In the genomic region with DNA sequence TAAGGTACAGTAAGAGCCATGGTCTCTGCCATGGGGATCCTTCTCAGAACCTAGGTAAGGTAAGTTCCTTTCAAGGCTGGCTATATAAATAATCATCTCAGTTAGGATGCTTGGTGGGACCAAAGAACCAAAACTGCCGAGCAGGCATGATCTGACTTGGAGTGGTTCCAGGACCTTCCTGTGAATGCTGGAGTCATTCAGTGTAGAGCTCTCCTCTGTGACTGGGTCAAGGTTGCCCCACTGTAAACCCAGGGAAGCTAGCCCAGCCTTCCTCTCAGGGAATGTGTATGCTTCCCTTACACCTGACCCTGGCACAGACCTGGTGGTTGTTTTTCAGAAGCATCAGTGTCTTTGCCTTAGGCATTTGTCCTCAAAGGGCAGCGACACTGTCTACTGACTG, we compare ENCODE assay signal across 21 mouse cellular contexts.
DNase-seq lines count a peak whose midpoint lies in the region; ATAC-seq lines count a peak whose summit lies in the region.
"Had no signal": no experiment of that assay in that cellular context is flagged by ENCODE, and none has a peak within 500 bp of the region (broad histone marks: within the 10 kb centered on the region; RNA-seq: fewer than 3 reads in every experiment).

No protein-coding gene starts in this region.

- H3K4me1 ChIP-seq in heart, embryonic 10.5 days = no peaks in the 10 kb centered on the region
- no peaks in the 10 kb centered on the region for H3K4me1 ChIP-seq in heart, embryonic 11.5 days (ENCODE audit: control insufficient read depth, insufficient read depth, low read length)
- H3K4me1 ChIP-seq: embryonic facial prominence, embryonic 10.5 days; embryonic facial prominence, embryonic 12.5 days; forebrain, embryonic 13.5 days; forebrain, embryonic 15.5 days had no signal

- peaks cover 6% of the 10 kb centered on the region; the same call in 1 of the 2 replicates for H3K27me3 ChIP-seq in heart, embryonic 10.5 days (ENCODE audit: insufficient read depth, poor library complexity, severe bottlenecking)
- no peaks in the 10 kb centered on the region for H3K27me3 ChIP-seq in heart, embryonic 11.5 days (ENCODE audit: control insufficient read depth, insufficient read depth, low read length)
- H3K27me3 ChIP-seq: embryonic facial prominence, embryonic 12.5 days; forebrain, embryonic 13.5 days; forebrain, embryonic 15.5 days had no signal

- no peaks in the 10 kb centered on the region for H3K36me3 ChIP-seq in heart, embryonic 10.5 days
- H3K36me3 ChIP-seq in heart, embryonic 11.5 days (ENCODE audit: control insufficient read depth, insufficient read depth, low read length) = no peaks in the 10 kb centered on the region
- H3K36me3 ChIP-seq: embryonic facial prominence, embryonic 10.5 days; embryonic facial prominence, embryonic 12.5 days; forebrain, embryonic 15.5 days; G1E had no signal

- peak; percentile 12 to 56 for DNase-seq in adrenal gland, adult (ENCODE audit: inconsistent age in 2 of 2, low spot score in 1 of 2)
- no peak for DNase-seq in adrenal gland, postnatal 10 days
- DNase-seq in adrenal gland, adult 8-10 months = peak; percentile 4
- DNase-seq in adrenal gland, adult 18-20 months (ENCODE audit: low spot score in 2 of 2) = no peak
- DNase-seq in heart, embryonic 10.5 days (ENCODE audit: low spot score) = peak; percentile 25
- DNase-seq: B cell, adult 2 months; cerebellum, adult 11-12 months; cerebellum, adult 2 months; cerebellum, adult 9-10 months; cerebellum, postnatal 10 days; cerebellum, postnatal 25 days; forebrain, postnatal 0 days had no signal

- no peak overlapping the region for H3K4me3 ChIP-seq in heart, embryonic 10.5 days
- H3K4me3 ChIP-seq in heart, embryonic 11.5 days (ENCODE audit: low read depth, low read length) = no peak overlapping the region
- H3K4me3 ChIP-seq: embryonic facial prominence, embryonic 10.5 days; embryonic facial prominence, embryonic 12.5 days; forebrain, embryonic 13.5 days; forebrain, embryonic 15.5 days had no signal

- H3K9ac ChIP-seq in heart, embryonic 11.5 days (ENCODE audit: low read depth, low read length) = no peak overlapping the region
- H3K9ac ChIP-seq: embryonic facial prominence, embryonic 12.5 days; forebrain, embryonic 13.5 days; forebrain, embryonic 15.5 days; forebrain, postnatal 0 days had no signal

- ATAC-seq in heart, embryonic 11.5 days (replicated peaks; ENCODE audit: insufficient number of reproducible peaks, low FRiP score, low TSS enrichment) = no peak
- ATAC-seq: activated CD4-positive, CD25-positive, alpha-beta regulatory T cell, adult 4 months; CD4-positive, CD25-positive, alpha-beta regulatory T cell, adult 4 months; forebrain, embryonic 13.5 days; forebrain, embryonic 15.5 days; forebrain, postnatal 0 days; Patski had no signal

- WGBS in heart, embryonic 10.5 days = 80% methylated on average over 2 of the region's 2 CpGs
- WGBS in heart, embryonic 11.5 days (ENCODE audit: insufficient replicate concordance) = 79% methylated on average over 2 of the region's 2 CpGs

- H3K9me3 ChIP-seq in heart, embryonic 10.5 days = no peaks in the 10 kb centered on the region
- H3K9me3 ChIP-seq in heart, embryonic 11.5 days (replicated peaks; ENCODE audit: control insufficient read depth, low read length) = no peaks in the 10 kb centered on the region
- H3K9me3 ChIP-seq: embryonic facial prominence, embryonic 10.5 days; embryonic facial prominence, embryonic 12.5 days; forebrain, embryonic 13.5 days; forebrain, embryonic 15.5 days; G1E had no signal

- H3K27ac ChIP-seq in heart, embryonic 10.5 days = no peak overlapping the region
- no peak overlapping the region for H3K27ac ChIP-seq in heart, embryonic 11.5 days (ENCODE audit: low read depth, low read length)
- H3K27ac ChIP-seq: embryonic facial prominence, embryonic 10.5 days; embryonic facial prominence, embryonic 12.5 days; forebrain, embryonic 13.5 days; forebrain, embryonic 15.5 days had no signal

- H3K4me2 ChIP-seq in heart, embryonic 11.5 days = no peak overlapping the region
- H3K4me2 ChIP-seq: embryonic facial prominence, embryonic 12.5 days; forebrain, embryonic 13.5 days; forebrain, embryonic 15.5 days had no signal

Comparison
In these comparisons a context has a peak if more than half of its experiments do, and no peak if none do; other contexts are left out.
1. DNase-seq: peak in adrenal gland, adult (2 of 2), adrenal gland, adult 8-10 months (single experiment) and heart, embryonic 10.5 days (single experiment); none in adrenal gland, postnatal 10 days (single experiment) and adrenal gland, adult 18-20 months (0 of 2).